ENCODE assay signal across 8 mouse cellular contexts in genomic region chr5:129020731-129021130, GRCm38 (mm10). TPM values are rescaled to one million over a fixed set of nuclear protein-coding genes. Genes with fewer than 3 reads are reported as not detected.
DNase-seq lines count a peak whose midpoint lies in the region; ATAC-seq lines count a peak whose summit lies in the region.

No protein-coding gene starts in this region.

- H3K4me3 ChIP-seq in erythroblast, embryonic 14.5 days (replicated peaks) = peak overlapping the region; percentile 95
- peak overlapping the region; percentile 92 for H3K4me3 ChIP-seq in lung, embryonic 16.5 days (ENCODE audit: low read length)
- peak overlapping the region; percentile 76 for H3K4me3 ChIP-seq in stomach, embryonic 15.5 days (replicated peaks)

- 7% methylated on average over 28 of the region's 28 CpGs for WGBS in lung, embryonic 16.5 days
- WGBS in stomach, embryonic 15.5 days = 2% methylated on average over 27 of the region's 28 CpGs

- intact Hi-C loops in left cerebral cortex, postnatal 4 days (cut with DNase I) = no loop called here

- peaks cover 59% of the 10 kb centered on the region for H3K36me3 ChIP-seq in erythroblast, embryonic 14.5 days (ENCODE audit: control insufficient read depth)
- peaks cover 14% of the 10 kb centered on the region for H3K36me3 ChIP-seq in lung, embryonic 16.5 days (ENCODE audit: control insufficient read depth, insufficient read depth, low read length)
- peaks cover 5% of the 10 kb centered on the region; the same call in 1 of the 2 replicates for H3K36me3 ChIP-seq in stomach, embryonic 15.5 days

- peak overlapping the region; percentile 80 for H3K4me2 ChIP-seq in lung, embryonic 16.5 days (ENCODE audit: low read depth, low read length)
- H3K4me2 ChIP-seq in stomach, embryonic 15.5 days = peak overlapping the region; percentile 65

- no peaks in the 10 kb centered on the region; the same call in 1 of the 2 replicates for H3K9me3 ChIP-seq in erythroblast, embryonic 14.5 days (ENCODE audit: control insufficient read depth, low read length)
- H3K9me3 ChIP-seq in lung, embryonic 16.5 days (ENCODE audit: control insufficient read depth, low read length) = no peaks in the 10 kb centered on the region
- H3K9me3 ChIP-seq in stomach, embryonic 15.5 days = no peaks in the 10 kb centered on the region

- H3K9ac ChIP-seq in lung, embryonic 16.5 days (ENCODE audit: low read length) = peak overlapping the region; percentile 94
- H3K9ac ChIP-seq in stomach, embryonic 15.5 days = peak overlapping the region; percentile 56

- H3K27me3 ChIP-seq in erythroblast, embryonic 14.5 days (ENCODE audit: control insufficient read depth) = no peaks in the 10 kb centered on the region
- no peaks in the 10 kb centered on the region for H3K27me3 ChIP-seq in lung, embryonic 16.5 days (ENCODE audit: control insufficient read depth, insufficient read depth, low read depth, low read length)
- no peaks in the 10 kb centered on the region for H3K27me3 ChIP-seq in stomach, embryonic 15.5 days (replicated peaks)

- peak; percentile 9 for ATAC-seq in lung, embryonic 16.5 days (ENCODE audit: low read depth)
- ATAC-seq in stomach, embryonic 15.5 days (ENCODE audit: insufficient read depth, low FRiP score, low read depth) = no peak

- peaks cover 44% of the 10 kb centered on the region for H3K4me1 ChIP-seq in erythroblast, embryonic 14.5 days (ENCODE audit: control insufficient read depth)
- H3K4me1 ChIP-seq in lung, embryonic 16.5 days (replicated peaks; ENCODE audit: control insufficient read depth, insufficient read depth, low read length) = peaks cover 10% of the 10 kb centered on the region
- H3K4me1 ChIP-seq in stomach, embryonic 15.5 days = peaks cover 4% of the 10 kb centered on the region; the same call in 1 of the 2 replicates

- H3K27ac ChIP-seq in lung, embryonic 16.5 days (ENCODE audit: low read length) = peak overlapping the region; percentile 97
- H3K27ac ChIP-seq in stomach, embryonic 15.5 days = peak overlapping the region; percentile 97

- DNase-seq in left cerebral cortex, postnatal 4 days = peak; percentile 41
- no peak for DNase-seq in left cerebral cortex, adult 18-20 months (ENCODE audit: low spot score in 2 of 2)
- DNase-seq in Muller cell, postnatal 12 days (ENCODE audit: inconsistent ontology term) = peak; percentile 32
- DNase-seq in induced T-regulatory cell, adult 2 months (ENCODE audit: low read depth) = peak; percentile 30
- DNase-seq in urinary bladder, adult 18-20 months (ENCODE audit: low spot score in 2 of 2) = no peak

RNA-seq across cellular contexts. Expression of gene Ran, which starts 0.9 kb away (rescaled TPM):
- total RNA-seq in left cerebral cortex, postnatal 4 days (2021) = 100 to 1,000 TPM; 164 to 165 TPM
- total RNA-seq in left cerebral cortex, adult 18-20 months (2021) = 100 to 1,000 TPM; 164 to 178 TPM
- polyA plus RNA-seq in erythroblast, embryonic 14.5 days (2012) = 624 and 816 TPM in 2 replicates
- 499 and 543 TPM in 2 replicates for polyA plus RNA-seq in lung, embryonic 16.5 days (2015; fragmentation: Nextera tagmentation; extraction: Ambion mirVana)
- polyA plus RNA-seq in stomach, embryonic 15.5 days (2015; fragmentation: Nextera tagmentation; extraction: Ambion mirVana) = 518 and 547 TPM in 2 replicates

RNA-seq across cellular contexts. Expression of gene Stx2, which starts 12.4 kb away (rescaled TPM):
- total RNA-seq in left cerebral cortex, postnatal 4 days (2021) = 10 to 100 TPM; 30.4 to 33.2 TPM
- 10 to 100 TPM; 16.8 to 22.6 TPM for total RNA-seq in left cerebral cortex, adult 18-20 months (2021)
- 12.8 and 18.3 TPM in 2 replicates for polyA plus RNA-seq in erythroblast, embryonic 14.5 days (2012)
- 28.3 and 29.5 TPM in 2 replicates for polyA plus RNA-seq in lung, embryonic 16.5 days (2015; fragmentation: Nextera tagmentation; extraction: Ambion mirVana)
- polyA plus RNA-seq in stomach, embryonic 15.5 days (2015; fragmentation: Nextera tagmentation; extraction: Ambion mirVana) = 26.3 and 34.6 TPM in 2 replicates

Comparison
In these comparisons a context has a peak if more than half of its experiments do, and no peak if none do; other contexts are left out.
1. DNase-seq: peak in left cerebral cortex, postnatal 4 days (single experiment), Muller cell, postnatal 12 days (single experiment) and induced T-regulatory cell, adult 2 months (single experiment); none in left cerebral cortex, adult 18-20 months (0 of 2) and urinary bladder, adult 18-20 months (0 of 2).
2. Peak in every context shown above with its lines, with median percentiles within 50 percentile points of each other: H3K4me3 ChIP-seq.